Mouse (Mus musculus): ENCODE results near the gene Atg4d. TPM values are rescaled to one million over a fixed set of nuclear protein-coding genes. Genes with fewer than 3 reads are reported as not detected.
"Not testable (repeated sequence)": the region's sequence is repeated elsewhere in the genome, so short reads cannot be mapped to it uniquely, and the experiment has no call there.

Atg4d gene
- polyA plus RNA-seq, 1 experiment from 2014 or later, result 31.4 TPM

GRCm38 (mm10) chr9:21264272-21264999 is 657 bp upstream of the Atg4d start:
- WGBS, result 15% methylated on average over 17 of the region's 17 CpGs
- peak overlapping the region; percentile 81 for H3K27ac ChIP-seq
- peak overlapping the region; percentile 89 for H3K4me2 ChIP-seq (replicated peaks)
- peaks cover 23% of the 10 kb centered on the region for H3K4me1 ChIP-seq
- ATAC-seq (ENCODE audit: low FRiP score, low read depth), result peak; percentile 31; the same call in 1 of the 2 replicates
- no peaks in the 10 kb centered on the region for H3K27me3 ChIP-seq
- H3K4me3 ChIP-seq, result peak overlapping the region; percentile 87
- peaks cover 24% of the 10 kb centered on the region for H3K36me3 ChIP-seq
- no peaks in the 10 kb centered on the region for H3K9me3 ChIP-seq
- peak overlapping the region; percentile 87 for H3K9ac ChIP-seq

GRCm38 (mm10) chr9:21265611-21266010 is 518 bp downstream of the Atg4d start:
- Histone ChIP-seq H3K27ac (no peak overlapping the region), H3K4me2 (replicated peaks) (peak overlapping the region; percentile 89), H3K4me3 (peak overlapping the region; percentile 87), H3K9ac (peak overlapping the region; percentile 87), H3K27me3 (no peaks in the 10 kb centered on the region), H3K9me3 (no peaks in the 10 kb centered on the region), H3K4me1 (peaks cover 23% of the 10 kb centered on the region), H3K36me3 (peaks cover 34% of the 10 kb centered on the region)
- 0 out of 2 replicates have a peak, but pooled peaks have one; percentile 1 for ATAC-seq (ENCODE audit: low FRiP score, low read depth)
- WGBS, result 6% methylated on average over 11 of the region's 11 CpGs

GRCm38 (mm10) chr9:21266889-21267288 is 1.8 kb downstream of the Atg4d start:
- Histone ChIP-seq H3K36me3 (peaks cover 47% of the 10 kb centered on the region), H3K9ac (peak overlapping the region; percentile 15; the same call in 1 of the 2 replicates), H3K9me3 (no peaks in the 10 kb centered on the region), H3K4me1 (peaks cover 23% of the 10 kb centered on the region), H3K4me3 (0 out of 2 replicates have a peak overlapping the region, but pooled peaks have one; percentile 87), H3K27me3 (no peaks in the 10 kb centered on the region), H3K4me2 (replicated peaks) (no peak overlapping the region; the same call in 1 of the 2 replicates), H3K27ac (no peak overlapping the region)
- no peak for ATAC-seq (ENCODE audit: low FRiP score, low read depth)
- WGBS, result 89% methylated on average over 5 of the region's 5 CpGs

- Histone ChIP-seq H3K36me3 (peaks cover 61% of the 10 kb centered on the region), H3K27me3 (no peaks in the 10 kb centered on the region), H3K4me1 (peaks cover 23% of the 10 kb centered on the region), H3K9me3 (no peaks in the 10 kb centered on the region), H3K4me3 (no peak overlapping the region), H3K27ac (no peak overlapping the region), H3K4me2 (replicated peaks) (no peak overlapping the region), H3K9ac (no peak overlapping the region)
- 92% methylated on average over 16 of the region's 16 CpGs for WGBS
- no peak for ATAC-seq (ENCODE audit: low FRiP score, low read depth)
These were observed 3.2 kb downstream of the Atg4d start for GRCm38 (mm10) chr9:21268305-21268704.

- H3K27me3 ChIP-seq; H3K4me2 ChIP-seq (replicated peaks); ATAC-seq (ENCODE audit: low FRiP score, low read depth); H3K9ac ChIP-seq; H3K4me3 ChIP-seq; H3K9me3 ChIP-seq; H3K27ac ChIP-seq: not testable (repeated sequence)
- WGBS, result 88% methylated on average over 5 of the region's 5 CpGs
- Histone ChIP-seq H3K4me1 (peaks cover 18% of the 10 kb centered on the region), H3K36me3 (peaks cover 74% of the 10 kb centered on the region)
These were observed 4.5 kb downstream of the Atg4d start for GRCm38 (mm10) chr9:21269590-21269989.

GRCm38 (mm10) chr9:21272391-21272790 is 7.3 kb downstream of the Atg4d start:
- no peak overlapping the region for H3K4me2 ChIP-seq (replicated peaks)
- no peaks in the 10 kb centered on the region for H3K9me3 ChIP-seq
- no peak overlapping the region for H3K4me3 ChIP-seq
- H3K27me3 ChIP-seq, result no peaks in the 10 kb centered on the region
- no peak overlapping the region for H3K9ac ChIP-seq
- peaks cover 95% of the 10 kb centered on the region for H3K36me3 ChIP-seq
- no peak for ATAC-seq (ENCODE audit: low FRiP score, low read depth)
- no peak overlapping the region for H3K27ac ChIP-seq
- 90% methylated on average over 9 of the region's 9 CpGs for WGBS
- no peaks in the 10 kb centered on the region for H3K4me1 ChIP-seq

DNA sequence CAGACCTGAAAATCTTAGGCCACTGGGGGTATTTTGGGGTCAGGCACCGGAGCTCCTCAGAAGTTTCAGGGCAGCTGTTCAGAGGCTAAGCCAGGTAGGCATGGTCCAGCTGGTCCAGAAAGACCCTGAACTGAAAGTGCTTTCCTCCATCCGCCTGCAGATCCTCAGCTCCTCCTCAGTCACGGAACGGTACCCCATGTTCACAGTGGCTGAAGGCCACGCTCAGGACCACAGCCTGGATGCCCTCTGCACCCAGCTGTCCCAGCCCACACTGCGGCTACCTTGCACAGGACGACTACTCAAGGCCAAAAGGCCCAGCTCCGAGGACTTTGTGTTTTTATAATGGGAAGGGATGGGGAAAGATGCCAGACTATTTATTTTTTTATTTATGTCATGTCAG is 8.0 kb downstream of the Atg4d start:
- no peak overlapping the region for H3K9ac ChIP-seq
- ATAC-seq (ENCODE audit: low FRiP score, low read depth), result no peak
- H3K4me2 ChIP-seq (replicated peaks), result no peak overlapping the region
- H3K27me3 ChIP-seq, result no peaks in the 10 kb centered on the region
- 87% methylated on average over 8 of the region's 8 CpGs for WGBS
- no peaks in the 10 kb centered on the region for H3K4me1 ChIP-seq
- no peaks in the 10 kb centered on the region for H3K9me3 ChIP-seq
- peaks cover 98% of the 10 kb centered on the region for H3K36me3 ChIP-seq
- H3K27ac ChIP-seq, result no peak overlapping the region
- no peak overlapping the region for H3K4me3 ChIP-seq

- no peak overlapping the region for H3K27ac ChIP-seq
- H3K27me3 ChIP-seq, result no peaks in the 10 kb centered on the region
- no peak overlapping the region for H3K4me2 ChIP-seq (replicated peaks)
- H3K36me3 ChIP-seq, result peaks cover 96% of the 10 kb centered on the region
- H3K4me3 ChIP-seq, result no peak overlapping the region
- H3K9me3 ChIP-seq, result no peaks in the 10 kb centered on the region
- ATAC-seq (ENCODE audit: low FRiP score, low read depth), result no peak
- 78% methylated on average over 7 of the region's 7 CpGs for WGBS
- no peaks in the 10 kb centered on the region for H3K4me1 ChIP-seq
- no peak overlapping the region for H3K9ac ChIP-seq
These were observed 8.6 kb downstream of the Atg4d start for GRCm38 (mm10) chr9:21273520-21274228.

GRCm38 (mm10) chr9:21274336-21274735 is 9.2 kb downstream of the Atg4d start:
- no peaks in the 10 kb centered on the region for H3K9me3 ChIP-seq
- no peak overlapping the region for H3K4me2 ChIP-seq (replicated peaks)
- H3K9ac ChIP-seq, result no peak overlapping the region
- no peak overlapping the region for H3K27ac ChIP-seq
- no peaks in the 10 kb centered on the region for H3K27me3 ChIP-seq
- no peak overlapping the region for H3K4me3 ChIP-seq
- no peaks in the 10 kb centered on the region for H3K4me1 ChIP-seq
- H3K36me3 ChIP-seq, result peaks cover 96% of the 10 kb centered on the region
- ATAC-seq (ENCODE audit: low FRiP score, low read depth), result no peak
- WGBS, result 89% methylated on average over 3 of the region's 3 CpGs

DNA sequence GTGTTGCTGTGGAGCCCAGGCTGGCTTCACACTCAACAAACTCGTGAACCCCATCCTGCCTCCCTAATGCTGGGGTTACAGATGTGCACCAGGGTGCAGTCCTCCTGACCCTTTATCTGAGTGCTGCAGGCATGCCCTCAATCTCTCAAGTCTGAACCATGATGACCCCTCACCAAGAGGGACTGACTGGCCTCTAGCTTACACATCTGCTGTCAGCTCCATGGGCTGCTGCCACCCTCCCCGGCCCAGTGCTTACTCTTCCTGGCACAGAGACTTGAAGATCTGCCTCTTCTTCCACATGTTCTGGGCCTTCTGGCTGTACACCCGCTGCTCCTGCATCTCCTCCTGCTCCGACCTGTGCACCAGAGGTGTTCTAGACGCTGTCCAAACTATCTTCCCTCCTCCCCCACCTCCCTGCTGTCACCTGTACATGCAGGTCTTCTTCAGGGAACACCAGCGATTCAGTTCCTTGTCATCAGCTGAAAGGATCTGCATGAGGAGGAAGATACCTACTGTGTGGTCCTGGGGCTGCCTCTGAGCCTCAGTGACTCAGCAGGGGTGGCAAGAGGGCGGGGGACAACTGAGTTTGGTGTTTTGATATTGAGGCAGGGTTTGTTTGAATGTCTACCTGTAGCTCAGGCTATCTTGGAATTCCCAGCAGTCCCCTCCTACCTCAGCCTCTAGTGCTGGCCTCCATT is 10.1 kb downstream of the Atg4d start:
- Histone ChIP-seq H3K27ac (no peak overlapping the region), H3K27me3 (no peaks in the 10 kb centered on the region), H3K9me3 (no peaks in the 10 kb centered on the region), H3K36me3 (peaks cover 98% of the 10 kb centered on the region), H3K4me2 (replicated peaks) (no peak overlapping the region), H3K4me3 (no peak overlapping the region), H3K9ac (no peak overlapping the region), H3K4me1 (no peaks in the 10 kb centered on the region)
- 83% methylated on average over 7 of the region's 7 CpGs for WGBS
- ATAC-seq (ENCODE audit: low FRiP score, low read depth), result no peak

GRCm38 (mm10) chr9:21275727-21276126 is 10.6 kb downstream of the Atg4d start:
- no peaks in the 10 kb centered on the region for H3K27me3 ChIP-seq
- no peak overlapping the region for H3K4me2 ChIP-seq (replicated peaks)
- H3K27ac ChIP-seq, result no peak overlapping the region
- H3K36me3 ChIP-seq, result peaks cover 97% of the 10 kb centered on the region
- no peaks in the 10 kb centered on the region for H3K9me3 ChIP-seq
- no peak overlapping the region for H3K9ac ChIP-seq
- no peak overlapping the region for H3K4me3 ChIP-seq
- H3K4me1 ChIP-seq, result no peaks in the 10 kb centered on the region
- no peak for ATAC-seq (ENCODE audit: low FRiP score, low read depth)
- 87% methylated on average over 12 of the region's 12 CpGs for WGBS

GRCm38 (mm10) chr9:21276307-21276706 is 11.2 kb downstream of the Atg4d start:
- no peaks in the 10 kb centered on the region for H3K9me3 ChIP-seq
- no peak for ATAC-seq (ENCODE audit: low FRiP score, low read depth)
- WGBS, result 90% methylated on average over 8 of the region's 8 CpGs

More at GRCm38 (mm10) chr9:21276307-21276706, 11.2 kb downstream of the Atg4d start:
- Histone ChIP-seq H3K4me2 (replicated peaks) (no peak overlapping the region), H3K4me1 (no peaks in the 10 kb centered on the region), H3K4me3 (no peak overlapping the region), H3K9ac (no peak overlapping the region), H3K36me3 (peaks cover 97% of the 10 kb centered on the region), H3K27me3 (no peaks in the 10 kb centered on the region), H3K27ac (no peak overlapping the region)

Measured in limb, embryonic 13.5 days (tissue).